Mouse (Mus musculus): ENCODE measurements at regions not wholly inside any gene's neighbourhood (a gene's known extent, or its start where the extent isn't known, plus 50 kb on each side); places are given as distances from the start of the nearest gene placed in this dataset.

DNA sequence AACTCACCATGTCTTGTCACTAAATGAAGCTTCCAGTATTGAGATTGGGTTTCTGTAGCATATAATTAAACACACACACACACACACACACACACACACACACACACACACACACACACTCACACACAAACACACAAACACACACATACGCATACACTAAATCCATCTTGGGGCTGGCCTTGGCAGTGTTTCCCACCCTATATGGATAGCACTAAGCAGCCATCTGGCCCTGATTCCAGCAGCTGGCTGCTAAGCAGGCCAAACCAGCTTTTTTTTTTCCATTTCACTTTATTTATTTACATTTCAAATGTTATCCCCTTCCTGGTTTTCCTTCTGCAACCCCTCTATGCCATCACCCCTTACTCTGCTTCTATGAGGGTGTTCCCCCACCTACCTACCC is 1266.3 kb downstream of the Grik2 start:
- Histone ChIP-seq H3K27ac (ENCODE audit: insufficient read depth, low read depth) (no peak overlapping the region), H3K36me3 (replicated peaks in 1 of 2; ENCODE audit: control insufficient read depth in 1 of 2, insufficient read depth in 1 of 2, low read length in 1 of 2) (no peaks in the 10 kb centered on the region), H3K27me3 (replicated peaks) (no peaks in the 10 kb centered on the region), H3K4me1 (ENCODE audit: control insufficient read depth in 1 of 2, insufficient read depth in 2 of 2) (no peaks in the 10 kb centered on the region), H3K79me2 (replicated peaks; ENCODE audit: control insufficient read depth, extremely low read depth, insufficient read depth, poor library complexity, severe bottlenecking) (no peaks in the 10 kb centered on the region), H3K4me2 (ENCODE audit: insufficient read depth, low read depth, poor library complexity, severe bottlenecking) (no peak overlapping the region), H3K4me3 (replicated peaks in 1 of 3; ENCODE audit: low read depth in 2 of 3, low read length in 2 of 3, poor library complexity in 1 of 3) (no peak overlapping the region), H3K9me3 (replicated peaks; ENCODE audit: low read length) (peaks cover 4% of the 10 kb centered on the region), H3K9ac (ENCODE audit: insufficient read depth, low read depth) (no peak overlapping the region)
- dilution Hi-C loops (cut with MboI; ENCODE audit: extremely low pct_ligation_motif_present, extremely low pct_unique_long_range_greater_than_20kb, low sequenced_read_pairs) (no loop called here), in situ Hi-C loops (cut with MboI; ENCODE audit: low pct_ligation_motif_present, low pct_unique_long_range_greater_than_20kb, low sequenced_read_pairs) (no loop called here)
- TF ChIP-seq TCF12 (IDR thresholded peaks at IDR 0.05; ENCODE audit: low read depth, low read length) (no peak), ELF1 (IDR thresholded peaks at IDR 0.05; ENCODE audit: low read depth, low read length) (no peak), JUN (IDR thresholded peaks at IDR 0.05; ENCODE audit: insufficient read depth, low read depth, low read length) (no peak), TBP (conservative IDR thresholded peaks at IDR 0.05; ENCODE audit: low read depth, low read length) (no peak), NELFE (IDR thresholded peaks at IDR 0.05; ENCODE audit: low read depth, low read length) (no peak), EP300 (IDR thresholded peaks at IDR 0.05; ENCODE audit: low read length) (no peak), E2F4 (IDR thresholded peaks at IDR 0.05; ENCODE audit: insufficient replicate concordance, low read depth, low read length) (no peak), NRF1 (IDR thresholded peaks at IDR 0.05; ENCODE audit: low read depth, low read length) (no peak)
- DNase-seq (ENCODE audit: extremely low read depth): no peak

DNA sequence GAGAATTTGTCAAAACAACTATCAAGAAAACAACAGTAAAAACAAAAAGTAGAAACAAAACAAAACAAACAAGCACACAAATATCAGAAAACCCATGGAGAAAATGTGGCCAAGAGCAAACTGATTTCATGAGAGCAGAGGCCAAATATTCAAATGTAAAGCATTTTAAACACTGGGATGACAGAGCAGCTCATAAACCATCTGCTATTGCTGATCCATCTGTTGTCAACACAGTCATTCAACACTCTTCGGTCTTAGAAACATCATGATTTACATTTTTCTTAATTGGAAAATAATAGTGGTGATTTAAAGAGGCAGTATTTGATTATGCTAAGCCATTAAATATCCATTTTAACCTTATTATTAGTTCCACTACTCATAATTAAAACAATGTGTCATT is 1315.6 kb downstream of the Grik2 start:
- peaks cover 3% of the 10 kb centered on the region for H3K9me3 ChIP-seq (replicated peaks; ENCODE audit: low read length)
- in situ Hi-C loops (cut with MboI; ENCODE audit: low pct_ligation_motif_present, low pct_unique_long_range_greater_than_20kb, low sequenced_read_pairs): no loop called here
- no peaks in the 10 kb centered on the region for H3K4me1 ChIP-seq (ENCODE audit: control insufficient read depth in 1 of 2, insufficient read depth in 2 of 2)
- no peaks in the 10 kb centered on the region for H3K79me2 ChIP-seq (replicated peaks; ENCODE audit: control insufficient read depth, extremely low read depth, insufficient read depth, poor library complexity, severe bottlenecking)
- no peaks in the 10 kb centered on the region for H3K27me3 ChIP-seq (replicated peaks)
- no peak overlapping the region for H3K9ac ChIP-seq (ENCODE audit: insufficient read depth, low read depth)
- no peak overlapping the region for H3K4me3 ChIP-seq (replicated peaks in 1 of 3; ENCODE audit: low read depth in 2 of 3, low read length in 2 of 3, poor library complexity in 1 of 3)
- H3K27ac ChIP-seq (ENCODE audit: insufficient read depth, low read depth): no peak overlapping the region
- no peak overlapping the region for H3K4me2 ChIP-seq (ENCODE audit: insufficient read depth, low read depth, poor library complexity, severe bottlenecking)
- no peak for DNase-seq (ENCODE audit: extremely low read depth)
- dilution Hi-C loops (cut with MboI; ENCODE audit: extremely low pct_ligation_motif_present, extremely low pct_unique_long_range_greater_than_20kb, low sequenced_read_pairs): no loop called here
- H3K36me3 ChIP-seq (replicated peaks in 1 of 2; ENCODE audit: control insufficient read depth in 1 of 2, insufficient read depth in 1 of 2, low read length in 1 of 2): no peaks in the 10 kb centered on the region
- TF ChIP-seq CHD2 (IDR thresholded peaks at IDR 0.05; ENCODE audit: low read length) (no peak), RAD21 (IDR thresholded peaks at IDR 0.05; ENCODE audit: low read depth, low read length) (no peak)

DNA sequence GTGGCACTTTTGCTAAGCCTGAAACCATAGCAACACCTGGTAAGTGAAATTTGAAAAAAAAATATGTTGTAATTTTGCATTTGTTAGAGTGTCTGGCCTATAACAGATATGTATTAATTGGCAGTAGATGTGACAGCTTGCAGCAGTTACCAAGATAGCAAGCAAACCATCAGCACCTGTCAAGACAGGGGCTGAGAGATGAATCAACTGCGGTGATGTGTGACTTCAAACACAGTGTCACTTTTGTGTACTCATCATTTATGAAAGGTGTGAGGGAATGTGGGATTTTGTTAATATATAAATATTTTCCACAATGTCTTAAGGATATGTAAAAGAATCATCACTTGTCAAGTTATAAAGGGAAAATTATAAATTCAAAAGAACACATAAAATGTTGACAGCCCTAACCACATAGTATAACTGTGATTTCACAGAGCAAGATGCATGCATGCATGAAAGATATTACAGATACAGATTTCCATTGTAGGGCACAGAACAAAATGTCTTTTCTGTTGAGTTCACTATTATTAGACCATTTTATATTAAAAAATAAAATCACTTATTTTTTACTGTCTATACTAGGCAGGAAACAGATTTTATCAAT is 1344.7 kb downstream of the Grik2 start:
- no peak overlapping the region for H3K4me2 ChIP-seq (ENCODE audit: insufficient read depth, low read depth, poor library complexity, severe bottlenecking)
- no peak overlapping the region for H3K27ac ChIP-seq (ENCODE audit: insufficient read depth, low read depth)
- H3K9ac ChIP-seq (ENCODE audit: insufficient read depth, low read depth): no peak overlapping the region
- no peaks in the 10 kb centered on the region for H3K4me1 ChIP-seq (ENCODE audit: control insufficient read depth in 1 of 2, insufficient read depth in 2 of 2)
- dilution Hi-C loops (cut with MboI; ENCODE audit: extremely low pct_ligation_motif_present, extremely low pct_unique_long_range_greater_than_20kb, low sequenced_read_pairs) (no loop called here), in situ Hi-C loops (cut with MboI; ENCODE audit: low pct_ligation_motif_present, low pct_unique_long_range_greater_than_20kb, low sequenced_read_pairs) (no loop called here)
- H3K79me2 ChIP-seq (replicated peaks; ENCODE audit: control insufficient read depth, extremely low read depth, insufficient read depth, poor library complexity, severe bottlenecking): no peaks in the 10 kb centered on the region
- no peaks in the 10 kb centered on the region for H3K27me3 ChIP-seq (replicated peaks)
- no peak for DNase-seq (ENCODE audit: extremely low read depth)
- H3K36me3 ChIP-seq (replicated peaks in 1 of 2; ENCODE audit: control insufficient read depth in 1 of 2, insufficient read depth in 1 of 2, low read length in 1 of 2): no peaks in the 10 kb centered on the region
- H3K4me3 ChIP-seq (replicated peaks in 1 of 3; ENCODE audit: low read depth in 2 of 3, low read length in 2 of 3, poor library complexity in 1 of 3): no peak overlapping the region
- TF ChIP-seq UBTF (IDR thresholded peaks at IDR 0.05; ENCODE audit: low read depth, low read length) (no peak), CHD2 (IDR thresholded peaks at IDR 0.05; ENCODE audit: low read length) (no peak)
- H3K9me3 ChIP-seq (replicated peaks; ENCODE audit: low read length): no peaks in the 10 kb centered on the region
